Mouse (Mus musculus): ENCODE results near the gene B4galt1.

DNA sequence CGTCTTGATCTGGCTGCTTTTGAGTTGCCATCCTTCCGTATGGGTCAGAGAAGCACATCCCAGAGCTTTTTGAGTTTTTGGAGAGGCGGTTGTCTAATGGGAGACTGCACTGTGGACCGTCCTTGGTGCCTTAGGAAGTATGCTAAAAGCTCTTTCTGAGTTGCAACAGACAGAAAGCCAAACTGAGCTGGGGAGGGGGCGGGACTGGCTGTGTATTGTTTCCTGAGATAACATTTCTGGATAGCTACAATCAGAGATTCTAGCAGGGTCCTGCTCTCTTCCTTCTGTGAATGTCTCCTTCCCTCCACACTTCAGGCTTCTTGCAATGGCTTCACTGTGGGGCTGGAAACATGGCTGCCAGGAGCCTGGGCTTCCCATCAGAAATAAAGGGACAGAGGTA, 23.7 kb upstream of the B4galt1 start:
- TF ChIP-seq GATA1 (IDR thresholded peaks at IDR 0.05; ENCODE audit: borderline replicate concordance, low read length) (no peak), FLI1 (IDR thresholded peaks at IDR 0.05; ENCODE audit: low read length) (no peak)
